Mouse (Mus musculus): ENCODE results near the gene App. TPM values are rescaled to one million over a fixed set of nuclear protein-coding genes. Genes with fewer than 3 reads are reported as not detected.

App gene
- total RNA-seq, 2 experiments from 2014 or later: 132 to 140 TPM

- DNase-seq: no peak
Observed at GRCm38 (mm10) chr16:85075330-85075729, 98.2 kb downstream of the App start.

GRCm38 (mm10) chr16:85074889-85075288 lies 98.7 kb downstream of the App start:
- no peak for DNase-seq

GRCm38 (mm10) chr16:85072624-85073023 lies 100.9 kb downstream of the App start:
- DNase-seq: peak in 1 of 2 experiments; percentile 30

- peak in 1 of 2 experiments; percentile 44 for DNase-seq
Observed at GRCm38 (mm10) chr16:85071791-85072190, 101.8 kb downstream of the App start.

GRCm38 (mm10) chr16:85071248-85071647 lies 102.3 kb downstream of the App start:
- no peak for DNase-seq

- DNase-seq: peak in 1 of 2 experiments; percentile 28
Observed at GRCm38 (mm10) chr16:85067254-85067893, 106.2 kb downstream of the App start.

- DNase-seq: no peak
Observed at GRCm38 (mm10) chr16:85066227-85066626, 107.3 kb downstream of the App start.

GRCm38 (mm10) chr16:85064800-85065199 lies 108.8 kb downstream of the App start:
- DNase-seq: no peak

- DNase-seq: no peak
Observed at GRCm38 (mm10) chr16:85062732-85063131, 110.8 kb downstream of the App start.

GRCm38 (mm10) chr16:85061725-85062124 lies 111.8 kb downstream of the App start:
- DNase-seq: no peak

GRCm38 (mm10) chr16:85058138-85058537 lies 115.4 kb downstream of the App start:
- DNase-seq: no peak

- DNase-seq: no peak
Observed at GRCm38 (mm10) chr16:85056212-85056611, 117.4 kb downstream of the App start.

- no peak for DNase-seq
Observed at GRCm38 (mm10) chr16:85053996-85054395, 119.6 kb downstream of the App start.

GRCm38 (mm10) chr16:85047310-85047709 lies 126.3 kb downstream of the App start:
- no peak for DNase-seq

GRCm38 (mm10) chr16:85041153-85041959 lies 132.2 kb downstream of the App start:
- no peak for DNase-seq

- no peak for DNase-seq
Observed at GRCm38 (mm10) chr16:85038731-85039130, 134.8 kb downstream of the App start.

- no peak for DNase-seq
Observed at GRCm38 (mm10) chr16:85037969-85038644, 135.5 kb downstream of the App start.

- no peak for DNase-seq
Observed at GRCm38 (mm10) chr16:85035815-85036214, 137.8 kb downstream of the App start.

- no peak for DNase-seq
Observed at GRCm38 (mm10) chr16:85033747-85034146, 139.8 kb downstream of the App start.

- DNase-seq: no peak
Observed at GRCm38 (mm10) chr16:85030810-85031209, 142.8 kb downstream of the App start.

GRCm38 (mm10) chr16:85028396-85028795 lies 145.2 kb downstream of the App start:
- no peak for DNase-seq

- no peak for DNase-seq
Observed at GRCm38 (mm10) chr16:85024706-85025105, 148.9 kb downstream of the App start.

GRCm38 (mm10) chr16:85023106-85023505 lies 150.5 kb downstream of the App start:
- no peak for DNase-seq

Measured in heart, adult 18-20 months (tissue).